Mouse (Mus musculus) c-Kit-positive CD71-positive TER-119-negative erythroid progenitor cells, embryonic 14.5 days (primary cell): ENCODE measurements around the gene Prkca.

Experiments
- DNase-seq: peaks from one replicate; pipeline ENCODE4 v3.0.0-alpha.2; 2013; ENCODE audit warnings: low read depth

The Prkca gene

DNA sequence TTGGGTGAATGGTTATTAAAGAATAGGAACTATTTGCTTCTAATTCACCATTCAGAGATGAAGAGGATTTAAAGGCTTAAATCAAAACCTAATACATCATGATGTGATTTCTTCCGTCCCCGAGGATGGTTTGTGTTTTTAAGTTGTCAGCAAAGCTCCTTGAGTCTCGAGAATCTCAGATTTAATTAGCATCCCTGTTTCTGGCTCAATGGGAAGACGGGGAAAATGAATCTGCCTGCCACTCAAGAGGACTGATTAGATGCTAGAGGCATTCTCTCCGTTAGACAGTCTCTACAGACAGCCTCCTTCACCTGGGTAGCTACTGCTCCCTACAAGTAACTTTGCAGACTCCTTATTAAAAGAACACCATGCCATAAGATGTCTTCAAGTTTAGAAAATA is 396.9 kb downstream of the Prkca start:
- DNase-seq, result no peak

DNA sequence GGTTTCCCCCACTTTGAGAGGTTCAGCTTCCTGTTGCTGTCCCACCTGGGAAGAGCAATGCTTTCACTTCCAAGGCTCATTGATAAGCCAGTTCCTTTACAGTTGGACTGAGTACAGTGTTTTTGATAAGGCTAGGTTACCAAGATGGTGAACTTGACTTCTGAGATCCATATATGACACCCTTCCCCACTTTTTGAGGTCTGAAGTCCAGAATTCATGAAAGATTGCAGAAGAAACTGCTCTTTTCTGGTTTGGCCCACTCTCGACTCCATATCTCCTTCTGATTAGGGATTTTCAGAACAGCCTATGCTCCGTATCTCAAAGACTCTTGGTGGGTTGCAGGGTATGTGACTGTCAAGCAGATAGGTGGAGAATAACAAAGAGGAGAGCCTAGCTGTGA is 406.8 kb downstream of the Prkca start:
- no peak for DNase-seq

DNA sequence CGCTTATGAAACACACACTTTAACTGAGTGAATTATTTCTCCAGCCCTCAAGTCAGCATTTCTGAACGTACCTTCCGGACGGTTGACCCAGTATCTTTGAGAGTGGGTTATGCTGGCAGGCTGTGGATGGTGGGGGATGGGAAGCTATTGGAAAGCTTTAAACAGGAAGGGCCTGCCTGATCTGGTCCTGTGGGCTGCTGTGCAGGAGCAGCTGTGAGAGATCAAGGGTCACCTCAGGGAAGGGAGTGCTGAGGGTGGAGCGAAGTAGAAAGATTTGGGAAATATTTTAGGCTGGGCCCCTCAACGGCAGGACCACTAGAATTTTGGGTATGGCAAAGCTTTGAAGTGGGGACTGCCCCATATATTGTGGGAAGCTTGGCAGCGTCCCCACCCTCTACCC is 412.0 kb downstream of the Prkca start:
- no peak for DNase-seq

GRCm38 (mm10) chr11:107931288-107931687 is 412.4 kb downstream of the Prkca start:
- no peak for DNase-seq

DNA sequence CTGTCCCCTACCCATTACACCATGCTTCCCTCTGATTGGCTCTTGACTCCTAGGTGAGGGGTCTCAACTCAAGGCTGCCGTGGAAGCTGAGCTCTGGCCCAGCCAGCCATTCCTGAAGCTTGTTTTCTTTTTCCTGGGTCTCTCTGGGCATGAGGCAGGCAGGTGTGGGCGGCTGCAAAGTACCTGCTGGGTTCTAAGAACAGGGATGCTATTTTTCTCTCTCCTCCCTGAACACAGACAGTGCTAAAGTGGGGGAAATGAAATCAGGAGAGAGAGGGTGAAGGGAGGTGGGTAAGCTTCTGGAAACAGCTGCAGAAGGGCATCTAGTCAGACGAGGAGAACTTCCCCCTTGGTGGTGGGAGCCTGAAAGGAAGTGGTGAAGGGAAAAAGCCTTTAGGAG is 414.0 kb downstream of the Prkca start:
- DNase-seq, result no peak

GRCm38 (mm10) chr11:107919852-107920508 is 423.7 kb downstream of the Prkca start:
- no peak for DNase-seq

DNA sequence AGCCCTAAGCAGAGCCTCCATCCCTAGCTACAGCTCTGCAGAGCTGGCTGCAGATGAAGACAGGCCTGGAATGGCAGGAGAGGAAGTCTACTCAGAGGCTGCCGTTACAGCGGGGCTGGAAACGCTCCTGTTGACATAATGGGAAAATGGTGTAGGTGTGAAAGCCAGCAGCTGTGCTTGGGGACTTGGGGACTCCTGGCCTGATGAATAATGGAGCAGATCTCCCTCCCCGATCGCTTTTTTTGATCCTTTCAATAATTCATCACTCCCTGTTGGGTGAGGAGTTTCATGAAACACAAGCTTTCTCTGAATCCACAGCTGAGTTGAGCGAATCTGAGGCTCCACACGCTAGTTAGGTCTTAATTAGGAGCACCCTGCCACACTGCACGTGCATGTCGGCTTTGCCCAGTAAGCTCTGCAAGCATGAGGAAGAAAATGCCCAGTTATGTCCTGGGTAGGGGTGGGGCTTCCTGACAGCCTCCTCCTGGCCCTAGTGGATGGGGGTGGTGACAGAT is 425.9 kb downstream of the Prkca start:
- no peak for DNase-seq

DNA sequence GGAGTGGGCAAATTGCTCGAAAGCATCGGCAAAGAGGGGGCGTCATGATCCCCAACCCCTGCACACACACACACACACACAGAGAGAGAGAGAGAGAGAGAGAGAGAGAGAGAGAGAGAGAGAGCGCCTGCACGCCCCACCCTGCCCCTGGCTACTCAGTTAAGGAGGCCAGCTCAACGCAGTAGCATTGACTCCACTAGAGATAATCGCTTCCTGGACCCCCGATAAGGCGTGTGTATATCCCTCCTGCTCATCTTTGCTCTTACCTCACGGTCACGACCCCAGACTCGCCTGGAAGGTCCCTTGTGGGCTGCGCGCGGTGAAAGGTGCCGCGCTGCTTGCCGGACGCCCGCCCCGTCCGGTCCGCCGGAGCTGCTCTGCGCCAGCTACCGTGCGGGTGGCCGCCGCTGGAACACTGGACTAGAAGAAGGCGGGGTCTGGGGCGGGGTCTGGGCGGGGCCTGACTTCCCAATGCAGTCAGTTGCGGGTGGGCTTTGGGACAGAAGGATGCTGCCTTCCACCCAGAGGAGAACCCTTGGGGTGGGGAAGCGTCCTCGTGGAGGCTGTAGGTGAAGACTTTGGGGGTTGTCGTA is 429.0 kb downstream of the Prkca start, which contains the start of gene Cacng5:
Gene Cacng5 (minus strand): TSS at position 422 of the 593 bp plus-strand sequence.
- DNase-seq, result no peak

GRCm38 (mm10) chr11:107913317-107913716 is 430.4 kb downstream of the Prkca start:
- DNase-seq, result no peak

DNA sequence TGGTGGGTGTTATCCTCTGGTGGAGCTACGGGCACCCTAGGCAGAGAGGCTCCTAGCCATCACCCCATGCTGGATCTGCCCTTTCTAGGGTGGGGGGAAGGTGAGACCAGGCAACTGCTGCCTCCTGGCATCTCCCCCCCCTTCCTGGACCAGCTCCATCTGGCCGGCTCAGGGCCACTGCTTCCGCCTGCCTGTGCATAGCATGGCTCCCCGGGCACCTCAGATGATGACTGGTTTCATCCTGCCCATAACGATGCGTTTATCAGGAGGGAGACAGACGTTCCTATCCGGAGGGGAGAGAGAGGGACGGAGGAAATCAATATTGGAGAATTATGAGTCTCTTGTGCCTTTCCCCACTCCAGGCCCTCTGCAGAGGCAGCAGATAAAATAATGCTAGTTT is 438.4 kb downstream of the Prkca start:
- no peak for DNase-seq

GRCm38 (mm10) chr11:107903966-107904605 is 439.6 kb downstream of the Prkca start:
- DNase-seq, result no peak

GRCm38 (mm10) chr11:107900470-107900869 is 443.3 kb downstream of the Prkca start:
- DNase-seq, result no peak

- DNase-seq, result no peak
Observed at GRCm38 (mm10) chr11:107898698-107899097, 445.0 kb downstream of the Prkca start.

DNA sequence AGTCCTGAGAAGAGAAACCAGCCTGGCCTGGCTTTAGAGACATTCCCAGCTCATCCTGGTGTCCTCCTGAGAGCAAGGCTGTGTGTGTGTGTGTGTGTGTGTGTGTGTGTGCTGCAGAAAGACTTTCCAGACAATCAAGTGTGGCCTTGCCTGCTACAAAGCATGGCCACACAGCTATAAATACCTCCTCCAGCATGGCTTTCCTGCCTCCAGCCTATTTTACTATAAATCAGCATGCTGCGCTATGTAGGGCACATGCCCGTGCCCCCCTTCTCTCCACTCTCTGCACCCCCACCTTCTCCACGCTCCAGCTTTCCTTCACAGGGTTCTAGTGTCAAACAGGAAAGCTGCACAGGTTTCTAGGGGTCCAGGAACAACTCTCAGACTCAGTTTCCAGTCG is 448.1 kb downstream of the Prkca start:
- DNase-seq, result no peak

- no peak for DNase-seq
Observed at GRCm38 (mm10) chr11:107891377-107891776, 452.4 kb downstream of the Prkca start.

GRCm38 (mm10) chr11:107887342-107887741 is 456.4 kb downstream of the Prkca start:
- no peak for DNase-seq
